In the genomic region with DNA sequence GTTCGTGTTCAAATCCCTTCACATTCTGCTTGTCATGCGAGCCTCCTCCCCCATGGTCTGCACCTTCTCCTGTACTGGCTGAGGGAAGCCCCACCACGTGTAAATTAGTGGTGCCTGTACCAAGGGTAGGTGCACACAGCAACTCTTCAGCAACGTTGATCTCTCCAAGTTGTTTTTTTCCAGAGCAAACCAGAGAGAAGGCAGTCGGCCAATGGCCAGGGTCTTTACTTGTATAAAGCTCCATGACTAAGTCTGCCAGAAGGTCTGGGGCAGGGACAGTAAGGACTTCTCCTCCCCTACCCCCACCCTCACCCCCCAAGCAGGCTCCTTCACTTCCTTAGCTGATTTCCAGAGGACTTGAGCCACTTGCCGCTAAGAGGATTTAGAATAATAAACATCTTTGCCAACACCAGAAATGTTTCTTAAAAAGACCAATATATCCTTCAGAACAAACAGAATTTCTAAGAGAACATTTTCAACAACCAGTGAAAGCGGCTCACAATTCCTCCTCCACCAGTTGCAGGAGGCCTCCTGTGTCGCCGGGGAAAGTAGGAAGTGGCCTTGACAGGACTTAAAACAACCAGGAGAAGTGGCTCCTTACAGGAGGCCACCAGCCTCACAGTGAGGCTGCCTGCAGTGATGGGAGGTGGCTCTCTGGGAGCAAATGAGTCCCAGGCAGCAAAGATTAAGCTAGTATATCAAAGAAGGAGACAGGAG, we compare ENCODE assay signal across 13 mouse cellular contexts.
DNase-seq lines count a peak whose midpoint lies in the region; ATAC-seq and TF ChIP-seq lines count a peak whose summit lies in the region.
"Had no signal": no experiment of that assay in that cellular context is flagged by ENCODE, and none has a peak within 500 bp of the region (broad histone marks: within the 10 kb centered on the region; RNA-seq: fewer than 3 reads in every experiment).

No protein-coding gene starts in this region.

- H3K27me3 ChIP-seq in heart, embryonic 15.5 days, result no peaks in the 10 kb centered on the region
- no peaks in the 10 kb centered on the region for H3K27me3 ChIP-seq in embryonic facial prominence, embryonic 14.5 days (replicated peaks; ENCODE audit: control insufficient read depth, insufficient read depth, low read length)
- no peaks in the 10 kb centered on the region for H3K27me3 ChIP-seq in limb, embryonic 15.5 days

- no peak for DNase-seq in heart, postnatal 36 days
- no peak for DNase-seq in layer of hippocampus, adult 2 months (ENCODE audit: low spot score in 2 of 2)
- no peak for DNase-seq in layer of hippocampus, postnatal 10 days (ENCODE audit: low spot score in 2 of 2)
- DNase-seq in embryonic facial prominence, embryonic 14.5 days (ENCODE audit: low spot score), result no peak
- DNase-seq in natural killer cell, adult 2 months (ENCODE audit: low spot score in 2 of 2), result no peak
- DNase-seq in urinary bladder, postnatal 10 days (ENCODE audit: low spot score), result no peak
- DNase-seq: adrenal gland, adult 2 months; cerebellum, postnatal 14 days; layer of hippocampus, adult 9-11 months had no signal

- H3K9me3 ChIP-seq in heart, embryonic 15.5 days (replicated peaks), result no peaks in the 10 kb centered on the region
- no peaks in the 10 kb centered on the region for H3K9me3 ChIP-seq in embryonic facial prominence, embryonic 14.5 days (ENCODE audit: control insufficient read depth, low read length)
- H3K9me3 ChIP-seq in limb, embryonic 15.5 days, result no peaks in the 10 kb centered on the region

- no peak for ATAC-seq in heart, embryonic 15.5 days (replicated peaks; ENCODE audit: insufficient number of reproducible peaks, insufficient read depth, low FRiP score, low read depth)
- no peak; the same call in 1 of the 2 replicates for ATAC-seq in embryonic facial prominence, embryonic 14.5 days (ENCODE audit: low read depth)
- ATAC-seq in limb, embryonic 15.5 days (ENCODE audit: insufficient number of reproducible peaks, low FRiP score, low TSS enrichment, low read depth), result no peak
- ATAC-seq: CD4-positive, CD25-positive, alpha-beta regulatory T cell, adult 4 months had no signal

- H3K36me3 ChIP-seq in heart, embryonic 15.5 days, result no peaks in the 10 kb centered on the region
- no peaks in the 10 kb centered on the region for H3K36me3 ChIP-seq in embryonic facial prominence, embryonic 14.5 days (ENCODE audit: control insufficient read depth, insufficient read depth, low read length)
- no peaks in the 10 kb centered on the region for H3K36me3 ChIP-seq in limb, embryonic 15.5 days

- no peak overlapping the region for H3K4me2 ChIP-seq in heart, embryonic 15.5 days
- H3K4me2 ChIP-seq in embryonic facial prominence, embryonic 14.5 days (ENCODE audit: low read depth, low read length), result no peak overlapping the region
- H3K4me2 ChIP-seq in limb, embryonic 15.5 days, result no peak overlapping the region

- no peak overlapping the region for H3K9ac ChIP-seq in heart, embryonic 15.5 days
- no peak overlapping the region for H3K9ac ChIP-seq in embryonic facial prominence, embryonic 14.5 days (ENCODE audit: low read depth, low read length)
- H3K9ac ChIP-seq in limb, embryonic 15.5 days, result no peak overlapping the region

- H3K4me3 ChIP-seq in heart, embryonic 15.5 days, result no peak overlapping the region
- no peak overlapping the region for H3K4me3 ChIP-seq in layer of hippocampus, adult 2 months
- no peak overlapping the region for H3K4me3 ChIP-seq in embryonic facial prominence, embryonic 14.5 days (ENCODE audit: low read depth, low read length)
- H3K4me3 ChIP-seq in limb, embryonic 15.5 days, result no peak overlapping the region
- H3K4me3 ChIP-seq: erythroblast, embryonic 14.5 days had no signal

- 38% methylated on average over 9 of the region's 9 CpGs for WGBS in heart, embryonic 15.5 days
- WGBS in embryonic facial prominence, embryonic 14.5 days, result 53% methylated on average over 9 of the region's 9 CpGs
- 47% methylated on average over 9 of the region's 9 CpGs for WGBS in limb, embryonic 15.5 days

- peaks cover 60% of the 10 kb centered on the region for H3K4me1 ChIP-seq in heart, embryonic 15.5 days (replicated peaks)
- H3K4me1 ChIP-seq in embryonic facial prominence, embryonic 14.5 days (ENCODE audit: control insufficient read depth, insufficient read depth, low read length), result peaks cover 45% of the 10 kb centered on the region
- peaks cover 59% of the 10 kb centered on the region for H3K4me1 ChIP-seq in limb, embryonic 15.5 days

- H3K27ac ChIP-seq in heart, embryonic 15.5 days, result peak overlapping the region; percentile 96
- 0 out of 2 replicates have a peak overlapping the region, but pooled peaks have one; percentile 28 for H3K27ac ChIP-seq in layer of hippocampus, adult 2 months
- H3K27ac ChIP-seq in embryonic facial prominence, embryonic 14.5 days (replicated peaks; ENCODE audit: low read depth, low read length), result peak overlapping the region; percentile 18; the same call in 1 of the 2 replicates
- peak overlapping the region; percentile 54; the same call in 1 of the 2 replicates for H3K27ac ChIP-seq in limb, embryonic 15.5 days

- no peak for TF ChIP-seq CTCF in layer of hippocampus, adult 2 months (conservative IDR thresholded peaks at IDR 0.05)

- intact Hi-C loops in heart, postnatal 36 days (cut with DNase I), result no loop called here

Comparison
In these comparisons a context has a peak if more than half of its experiments do, and no peak if none do; other contexts are left out.
1. H3K27ac ChIP-seq: peak in every context shown above with its lines; median percentile 96 in heart, embryonic 15.5 days; 54 in limb, embryonic 15.5 days; 28 in layer of hippocampus, adult 2 months; 18 in embryonic facial prominence, embryonic 14.5 days.